Mouse (Mus musculus): ENCODE results near the gene Psg16. TPM values are rescaled to one million over a fixed set of nuclear protein-coding genes. Genes with fewer than 3 reads are reported as not detected.
A peak's percentile ranks its signal among the peaks of the same experiment; 100 is the strongest.

Psg16 gene
- polyA plus RNA-seq, 1 experiment from 2014 or later, result 0.20 TPM

DNA sequence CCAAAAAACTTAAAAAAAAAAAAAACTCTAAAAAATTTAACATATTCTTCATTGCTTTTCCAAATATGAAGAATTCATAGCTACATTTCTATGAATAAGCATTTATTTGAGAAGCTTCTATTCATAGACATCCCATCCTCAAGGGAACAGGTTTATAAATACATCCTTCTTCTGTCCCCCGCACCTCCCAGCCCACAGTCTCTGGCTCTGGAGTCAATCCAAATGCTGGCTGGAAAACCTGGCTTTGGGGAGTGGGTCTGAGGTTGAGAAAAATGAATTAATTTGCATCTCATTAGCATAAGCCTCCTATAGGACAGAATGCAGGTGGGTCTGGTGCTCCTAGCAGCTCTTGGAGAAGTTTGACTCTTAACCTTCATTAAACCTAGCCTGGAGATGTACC is 28.1 kb upstream of the Psg16 start:
- H3K27me3 ChIP-seq (ENCODE audit: insufficient read depth, poor library complexity, severe bottlenecking), result no peaks in the 10 kb centered on the region
- H3K27ac ChIP-seq, result no peak overlapping the region
- no peak for DNase-seq (ENCODE audit: low spot score)
- WGBS, result 87% methylated on average over 1 of the region's 1 CpGs
- H3K4me1 ChIP-seq (replicated peaks), result peaks cover 3% of the 10 kb centered on the region; the same call in 1 of the 2 replicates
- H3K36me3 ChIP-seq, result peaks cover 18% of the 10 kb centered on the region; the same call in 1 of the 2 replicates
- no peak overlapping the region for H3K4me3 ChIP-seq
- H3K9me3 ChIP-seq, result no peaks in the 10 kb centered on the region

DNA sequence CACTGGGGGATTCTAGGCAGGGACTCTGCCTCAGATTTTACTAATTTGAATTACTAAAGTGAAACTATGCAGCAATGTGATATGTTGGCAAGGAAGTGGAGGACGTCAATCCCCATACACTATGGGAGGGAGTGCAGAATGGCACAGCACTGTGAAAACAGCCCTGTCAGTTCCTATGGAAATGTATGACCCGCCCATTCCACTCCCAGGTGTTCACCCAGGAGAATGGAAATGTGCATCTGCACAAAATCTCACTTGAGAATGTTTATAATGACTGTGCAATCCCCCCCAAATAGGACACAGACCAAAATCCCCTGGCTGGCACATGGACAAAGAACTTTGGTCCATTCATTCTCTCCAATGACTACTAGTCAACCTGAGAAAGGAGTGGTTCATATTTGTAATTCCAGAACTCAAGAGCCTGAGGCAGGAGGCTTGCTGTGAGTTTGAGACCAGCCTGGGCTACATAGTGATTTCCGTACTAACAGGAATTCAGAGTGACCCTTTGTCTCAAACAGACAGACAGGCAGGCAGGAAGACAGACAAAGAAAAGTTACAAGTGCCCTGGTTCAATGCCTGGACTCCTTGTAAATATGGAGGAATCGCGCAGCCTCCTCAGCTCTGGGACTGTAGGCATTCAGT is 26.7 kb upstream of the Psg16 start:
- Histone ChIP-seq H3K4me3 (no peak overlapping the region), H3K4me1 (replicated peaks) (peaks cover 3% of the 10 kb centered on the region; the same call in 1 of the 2 replicates), H3K27ac (no peak overlapping the region), H3K9me3 (no peaks in the 10 kb centered on the region), H3K36me3 (peaks cover 14% of the 10 kb centered on the region; the same call in 1 of the 2 replicates), H3K27me3 (ENCODE audit: insufficient read depth, poor library complexity, severe bottlenecking) (no peaks in the 10 kb centered on the region)
- WGBS, result 87% methylated on average over 5 of the region's 5 CpGs
- no peak for DNase-seq (ENCODE audit: low spot score)

DNA sequence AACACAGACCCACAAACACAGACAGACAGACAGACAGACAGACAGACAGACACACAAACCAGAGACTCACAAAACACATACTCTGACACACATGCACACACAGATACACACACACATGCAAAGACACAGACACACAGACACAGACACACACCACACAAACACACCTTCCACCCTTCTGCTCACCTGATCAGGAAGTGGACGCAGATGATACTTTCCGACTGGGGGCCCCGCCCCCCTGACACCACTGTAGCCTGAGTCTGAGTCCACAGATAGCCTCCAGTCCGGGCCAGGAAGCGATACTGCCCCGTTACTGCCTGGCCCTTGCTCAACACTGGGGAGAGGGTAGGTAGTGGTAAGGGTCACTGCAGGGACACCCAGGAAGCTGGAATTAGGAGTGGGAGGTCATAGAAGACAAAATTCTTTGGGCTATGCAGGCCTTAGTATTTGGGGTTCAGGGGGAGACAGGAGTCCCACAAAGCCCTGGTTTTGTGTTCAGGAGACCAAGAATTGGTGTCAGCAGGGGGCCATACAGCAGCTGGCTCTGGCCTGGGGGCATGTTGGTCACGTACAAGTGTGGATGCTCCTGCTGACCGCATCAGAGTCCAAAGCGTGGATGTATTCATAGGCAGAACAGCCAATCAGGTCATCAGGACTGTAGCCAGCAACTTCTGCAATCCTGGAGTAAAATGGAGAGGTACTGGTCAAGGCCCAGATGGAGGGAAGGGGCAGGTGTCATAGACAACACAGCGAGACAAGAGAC is 25.2 kb upstream of the Psg16 start:
- Histone ChIP-seq H3K27ac (no peak overlapping the region), H3K4me3 (no peak overlapping the region), H3K9me3 (peaks cover 2% of the 10 kb centered on the region; the same call in 1 of the 2 replicates), H3K27me3 (ENCODE audit: insufficient read depth, poor library complexity, severe bottlenecking) (no peaks in the 10 kb centered on the region), H3K36me3 (peaks cover 10% of the 10 kb centered on the region; the same call in 1 of the 2 replicates), H3K4me1 (replicated peaks) (peaks cover 3% of the 10 kb centered on the region; the same call in 1 of the 2 replicates)
- DNase-seq (ENCODE audit: low spot score), result no peak
- 87% methylated on average over 10 of the region's 10 CpGs for WGBS

- peaks cover 7% of the 10 kb centered on the region; the same call in 1 of the 2 replicates for H3K36me3 ChIP-seq
- WGBS, result 61% methylated on average over 11 of the region's 11 CpGs
Observed at GRCm38 (mm10) chr7:17050491-17050890, 23.3 kb upstream of the Psg16 start.

DNA sequence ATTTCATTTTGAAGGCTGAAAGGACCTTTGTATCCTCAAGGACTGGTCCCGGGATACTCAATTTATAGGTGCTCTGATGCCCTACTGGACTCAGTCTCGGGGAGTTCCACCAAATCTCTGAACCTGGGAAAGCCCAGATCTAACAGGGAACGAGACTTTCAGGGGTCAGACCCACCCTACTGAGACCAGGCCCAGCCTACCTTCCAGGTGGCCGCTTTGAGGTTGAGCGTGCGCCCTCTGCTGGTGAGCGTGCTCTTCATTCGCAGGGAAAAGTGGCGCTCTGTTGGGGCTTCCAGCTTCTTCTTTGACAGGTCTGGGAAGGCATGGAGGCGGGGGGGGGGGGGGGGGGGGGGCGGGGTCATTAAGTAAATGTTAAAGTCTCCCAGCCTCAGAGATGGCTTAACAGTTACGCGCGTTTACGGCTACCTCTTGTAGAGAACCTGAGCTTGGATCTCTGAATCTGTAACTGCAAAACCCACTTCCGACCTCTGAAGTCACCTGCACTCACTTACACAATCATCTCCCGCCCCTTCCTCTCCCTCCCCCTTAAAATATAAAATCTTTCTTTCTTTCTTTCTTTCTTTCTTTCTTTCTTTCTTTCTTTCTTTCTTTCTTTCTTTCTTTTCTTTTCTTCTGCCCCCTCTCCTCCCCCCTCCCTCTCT is 22.8 kb upstream of the Psg16 start:
- 8% methylated on average over 17 of the region's 17 CpGs for WGBS
- Histone ChIP-seq H3K36me3 (peaks cover 7% of the 10 kb centered on the region; the same call in 1 of the 2 replicates), H3K4me3 (no peak overlapping the region), H3K9me3 (peaks cover 11% of the 10 kb centered on the region; the same call in 1 of the 2 replicates), H3K27ac (no peak overlapping the region), H3K4me1 (replicated peaks) (peaks cover 7% of the 10 kb centered on the region), H3K27me3 (ENCODE audit: insufficient read depth, poor library complexity, severe bottlenecking) (peaks cover 5% of the 10 kb centered on the region; the same call in 1 of the 2 replicates)
- peak; percentile 74 for DNase-seq (ENCODE audit: low spot score)

More at GRCm38 (mm10) chr7:17050491-17050890, 23.3 kb upstream of the Psg16 start:
- DNase-seq (ENCODE audit: low spot score), result no peak
- Histone ChIP-seq H3K27me3 (ENCODE audit: insufficient read depth, poor library complexity, severe bottlenecking) (no peaks in the 10 kb centered on the region), H3K27ac (no peak overlapping the region), H3K9me3 (peaks cover 6% of the 10 kb centered on the region; the same call in 1 of the 2 replicates), H3K4me1 (replicated peaks) (0 out of 2 replicates have a peak, but pooled peaks cover 3% of the 10 kb centered on the region), H3K4me3 (no peak overlapping the region)

GRCm38 (mm10) chr7:17054325-17054989 is 19.4 kb upstream of the Psg16 start:
- Histone ChIP-seq H3K4me1 (replicated peaks) (peaks cover 28% of the 10 kb centered on the region), H3K4me3 (no peak overlapping the region), H3K9me3 (peaks cover 13% of the 10 kb centered on the region; the same call in 1 of the 2 replicates), H3K27ac (no peak overlapping the region), H3K36me3 (no peaks in the 10 kb centered on the region), H3K27me3 (ENCODE audit: insufficient read depth, poor library complexity, severe bottlenecking) (peaks cover 18% of the 10 kb centered on the region)
- WGBS, result 88% methylated on average over 16 of the region's 16 CpGs
- DNase-seq (ENCODE audit: low spot score), result no peak

- WGBS, result 88% methylated on average over 4 of the region's 4 CpGs
- H3K4me3 ChIP-seq, result peak overlapping the region; percentile 60
- peaks cover 24% of the 10 kb centered on the region for H3K27me3 ChIP-seq (ENCODE audit: insufficient read depth, poor library complexity, severe bottlenecking)
- no peaks in the 10 kb centered on the region for H3K36me3 ChIP-seq
- peaks cover 33% of the 10 kb centered on the region for H3K4me1 ChIP-seq (replicated peaks)
- peaks cover 13% of the 10 kb centered on the region; the same call in 1 of the 2 replicates for H3K9me3 ChIP-seq
- 0 out of 2 replicates have a peak overlapping the region, but pooled peaks have one; percentile 81 for H3K27ac ChIP-seq
- DNase-seq (ENCODE audit: low spot score), result no peak
Observed at GRCm38 (mm10) chr7:17055287-17055946, 18.4 kb upstream of the Psg16 start.

DNA sequence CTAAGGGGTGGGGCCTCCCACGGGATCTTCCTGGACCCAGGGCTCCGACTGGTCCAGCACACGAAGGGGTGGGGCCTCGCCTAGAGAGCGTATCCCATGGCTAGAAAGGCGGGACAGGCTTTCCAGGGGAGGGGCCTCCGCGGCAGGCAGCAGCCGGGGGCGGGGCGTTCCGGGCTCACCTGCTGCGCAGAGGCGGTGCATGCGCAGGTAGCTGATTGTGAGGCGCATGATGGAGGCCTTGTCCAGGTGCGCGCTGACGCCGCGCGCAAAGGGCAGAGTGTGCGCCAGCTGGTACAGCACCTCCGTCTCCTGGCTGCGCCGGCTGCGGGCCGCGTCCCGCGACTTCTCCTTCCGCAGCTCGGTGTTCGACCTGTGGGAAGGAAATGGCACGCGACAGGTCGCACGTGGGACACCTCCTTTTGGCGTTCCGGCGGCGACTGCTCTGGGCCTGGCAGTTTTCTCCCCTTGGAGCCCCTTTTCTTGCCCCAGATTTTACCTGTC is 17.7 kb upstream of the Psg16 start:
- Histone ChIP-seq H3K27ac (peak overlapping the region; percentile 81), H3K4me3 (peak overlapping the region; percentile 60), H3K36me3 (no peaks in the 10 kb centered on the region), H3K9me3 (peaks cover 13% of the 10 kb centered on the region; the same call in 1 of the 2 replicates), H3K27me3 (ENCODE audit: insufficient read depth, poor library complexity, severe bottlenecking) (peaks cover 30% of the 10 kb centered on the region), H3K4me1 (replicated peaks) (peaks cover 31% of the 10 kb centered on the region)
- peak; percentile 70 for DNase-seq (ENCODE audit: low spot score)
- under 1% methylated on average over 42 of the region's 42 CpGs for WGBS

DNA sequence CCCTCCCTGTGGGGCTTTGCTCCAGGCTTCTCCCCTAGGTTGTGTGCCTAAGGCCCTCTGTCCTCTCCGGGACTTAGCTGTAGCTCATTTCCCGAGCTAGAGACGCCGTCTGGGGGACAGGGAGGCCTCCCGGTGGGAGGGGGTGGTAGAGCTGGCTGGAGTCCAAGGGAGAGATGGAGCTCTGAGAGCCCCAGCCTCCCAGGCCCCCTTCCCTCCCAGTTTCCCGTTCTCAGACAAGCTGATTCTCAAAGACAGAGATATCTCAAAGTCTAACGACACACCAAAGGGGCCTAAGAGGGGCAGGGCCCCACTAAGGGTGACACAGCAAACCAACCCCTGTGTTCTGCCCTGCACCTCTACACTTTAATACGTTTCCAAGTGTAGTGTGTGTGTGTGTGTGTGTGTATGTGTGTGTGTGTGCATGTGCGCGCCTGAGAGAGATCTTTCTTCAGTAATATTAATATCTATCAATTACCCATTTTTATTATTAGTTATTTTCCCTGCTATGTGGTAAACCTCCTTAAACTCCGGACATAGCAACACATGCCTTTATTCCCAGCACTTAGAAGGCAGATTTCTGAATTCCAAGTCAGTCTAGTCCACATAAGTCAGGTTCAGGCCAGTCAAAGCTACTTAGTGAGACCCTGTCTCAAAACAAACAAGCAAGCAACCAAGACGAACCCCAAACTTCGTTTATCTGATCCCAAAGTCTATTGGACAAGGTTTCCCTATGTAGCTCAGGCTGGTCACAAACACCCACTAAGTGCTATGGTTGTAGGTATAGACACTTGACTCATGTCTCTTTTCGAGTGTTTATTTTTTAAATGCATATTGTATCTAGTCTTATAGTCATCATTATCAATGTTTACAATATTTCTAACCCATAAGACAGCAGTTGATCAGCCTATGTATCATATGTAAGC is 17.0 kb upstream of the Psg16 start:
- 38% methylated on average over 14 of the region's 14 CpGs for WGBS

DNA sequence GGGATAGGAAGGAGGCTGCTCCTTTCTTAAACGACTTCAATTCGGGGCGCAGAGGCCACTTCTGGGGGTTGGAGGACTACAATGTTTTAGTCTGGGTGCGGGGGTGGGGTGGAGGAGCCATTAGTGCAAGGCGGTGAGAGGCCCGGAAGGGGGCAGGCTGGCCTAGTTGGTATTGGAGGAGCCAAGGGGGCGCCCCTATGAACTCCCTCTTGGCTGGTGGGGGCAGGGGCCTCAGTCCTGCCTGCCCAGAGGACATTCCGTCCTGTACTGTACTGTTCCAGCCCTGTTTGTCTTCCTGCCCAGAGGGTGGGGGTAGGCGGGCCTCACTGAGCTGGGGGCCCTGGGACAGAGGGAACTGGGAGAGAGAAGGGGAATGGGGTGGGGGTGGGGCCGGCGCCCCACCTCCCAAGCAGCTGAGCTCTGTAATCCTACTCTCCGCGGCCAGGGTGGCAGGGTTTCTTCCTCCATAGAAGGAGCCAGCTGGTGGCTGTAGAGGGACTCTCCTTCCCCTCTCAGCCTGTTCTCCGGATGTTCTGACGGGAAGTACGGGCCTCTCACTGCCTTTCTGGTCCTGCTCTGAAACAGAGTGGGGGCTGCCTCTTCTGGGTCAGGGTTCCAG is 15.7 kb upstream of the Psg16 start:
- Histone ChIP-seq H3K4me1 (replicated peaks) (peaks cover 49% of the 10 kb centered on the region), H3K27ac (peak overlapping the region; percentile 84), H3K36me3 (no peaks in the 10 kb centered on the region), H3K27me3 (ENCODE audit: insufficient read depth, poor library complexity, severe bottlenecking) (peaks cover 46% of the 10 kb centered on the region), H3K9me3 (peaks cover 13% of the 10 kb centered on the region; the same call in 1 of the 2 replicates), H3K4me3 (peak overlapping the region; percentile 30)
- DNase-seq (ENCODE audit: low spot score), result peak; percentile 64
- 6% methylated on average over 16 of the region's 16 CpGs for WGBS

More for the DNA sequence above, 17.0 kb upstream of the Psg16 start:
- peak overlapping the region; percentile 81 for H3K27ac ChIP-seq
- peaks cover 38% of the 10 kb centered on the region for H3K27me3 ChIP-seq (ENCODE audit: insufficient read depth, poor library complexity, severe bottlenecking)
- no peaks in the 10 kb centered on the region for H3K36me3 ChIP-seq
- H3K4me1 ChIP-seq (replicated peaks), result peaks cover 35% of the 10 kb centered on the region
- peaks cover 13% of the 10 kb centered on the region; the same call in 1 of the 2 replicates for H3K9me3 ChIP-seq
- H3K4me3 ChIP-seq, result peak overlapping the region; percentile 60
- DNase-seq (ENCODE audit: low spot score), result peak; percentile 31
